Mouse (Mus musculus): ENCODE results near the gene Sertad2. TPM values are rescaled to one million over a fixed set of nuclear protein-coding genes. Genes with fewer than 3 reads are reported as not detected.

The Sertad2 gene
- total and polyA plus RNA-seq, 3 experiments: 5.9 to 13.1 (median 6.0) TPM

DNA sequence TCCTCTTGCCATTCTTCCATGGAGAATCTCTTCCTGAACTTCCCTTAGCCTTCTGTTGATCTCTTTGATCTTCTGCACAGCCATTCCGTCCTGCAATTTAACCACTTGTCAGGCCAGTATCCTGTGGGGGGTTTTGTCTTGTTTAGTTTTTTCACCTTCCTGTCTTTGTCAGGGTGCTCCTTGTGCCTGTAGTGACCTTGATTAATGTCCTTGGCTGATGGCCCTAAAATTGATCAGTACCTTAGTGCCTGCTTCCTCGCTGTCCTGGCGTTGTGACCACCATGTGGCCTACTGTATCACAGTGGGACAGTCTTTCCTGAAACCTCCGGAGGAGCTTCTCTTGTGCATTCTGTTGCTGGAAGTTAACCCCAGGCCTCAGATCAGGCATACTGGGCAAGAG lies 70.2 kb downstream of the Sertad2 start:
- H3K79me2 ChIP-seq (replicated peaks; ENCODE audit: control insufficient read depth, extremely low read depth, insufficient read depth, poor library complexity, severe bottlenecking): no peaks in the 10 kb centered on the region
- no peak for DNase-seq (ENCODE audit: extremely low read depth)
- no peaks in the 10 kb centered on the region for H3K27me3 ChIP-seq (replicated peaks)
- in situ Hi-C loops (cut with MboI; ENCODE audit: low pct_ligation_motif_present, low pct_unique_long_range_greater_than_20kb, low sequenced_read_pairs): no loop called here
- no peak for TF ChIP-seq MAZ (IDR thresholded peaks at IDR 0.05; ENCODE audit: low read depth, low read length)
- TF ChIP-seq ETS1 (conservative IDR thresholded peaks at IDR 0.05; ENCODE audit: low read depth, low read length): no peak
- TF ChIP-seq JUN (IDR thresholded peaks at IDR 0.05; ENCODE audit: insufficient read depth, low read depth, low read length): no peak
- no peak for TF ChIP-seq NRF1 (IDR thresholded peaks at IDR 0.05; ENCODE audit: low read depth, low read length)
- TF ChIP-seq IRF4 (IDR thresholded peaks at IDR 0.05; ENCODE audit: low read depth, low read length): no peak
- no peak for TF ChIP-seq USF1 (IDR thresholded peaks at IDR 0.05; ENCODE audit: low read depth, low read length)
- no peak for TF ChIP-seq HCFC1 (IDR thresholded peaks at IDR 0.05; ENCODE audit: low read depth, low read length)
- no peak for TF ChIP-seq USF2 (conservative IDR thresholded peaks at IDR 0.05; ENCODE audit: low read depth, low read length)
- no peak for TF ChIP-seq KAT2A (IDR thresholded peaks at IDR 0.05; ENCODE audit: insufficient replicate concordance, low read length)
- H3K4me1 ChIP-seq (ENCODE audit: control insufficient read depth in 1 of 2, insufficient read depth in 2 of 2): peaks cover 0 to 5% of the 10 kb centered on the region in 2 experiments; a peak in 1 of 4 replicates
- H3K4me3 ChIP-seq (replicated peaks in 1 of 3; ENCODE audit: low read depth in 2 of 3, low read length in 2 of 3, poor library complexity in 1 of 3): no peak overlapping the region
- H3K4me2 ChIP-seq (ENCODE audit: insufficient read depth, low read depth, poor library complexity, severe bottlenecking): no peak overlapping the region
- H3K9me3 ChIP-seq (replicated peaks; ENCODE audit: low read length): no peaks in the 10 kb centered on the region
- H3K27ac ChIP-seq (ENCODE audit: insufficient read depth, low read depth): no peak overlapping the region
- peaks cover 0 to 3% of the 10 kb centered on the region in 2 experiments for H3K36me3 ChIP-seq (replicated peaks in 1 of 2; ENCODE audit: control insufficient read depth in 1 of 2, insufficient read depth in 1 of 2, low read length in 1 of 2)
- dilution Hi-C loops (cut with MboI; ENCODE audit: extremely low pct_ligation_motif_present, extremely low pct_unique_long_range_greater_than_20kb, low sequenced_read_pairs): no loop called here
- no peak overlapping the region for H3K9ac ChIP-seq (ENCODE audit: insufficient read depth, low read depth)

DNA sequence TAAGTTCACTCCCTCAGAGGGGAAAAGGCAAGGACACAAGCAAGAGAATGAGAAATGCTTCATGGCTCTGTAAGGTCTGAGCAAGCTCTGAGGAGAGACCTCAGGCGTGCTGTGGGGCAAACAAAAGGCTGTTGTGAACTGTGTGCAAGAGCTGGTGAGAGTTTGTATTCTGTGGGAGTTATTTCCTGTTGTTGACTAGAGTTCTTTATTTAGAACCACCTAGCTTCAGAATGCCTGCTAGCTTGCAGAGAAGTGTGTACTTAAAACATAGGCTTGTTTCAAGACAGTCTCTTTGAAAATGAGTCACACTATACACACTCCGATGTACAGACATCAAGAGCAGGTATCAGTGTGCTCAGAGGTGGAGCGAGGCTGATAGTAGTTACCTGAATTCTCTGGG lies 73.0 kb downstream of the Sertad2 start:
- dilution Hi-C loops (cut with MboI; ENCODE audit: extremely low pct_ligation_motif_present, extremely low pct_unique_long_range_greater_than_20kb, low sequenced_read_pairs): no loop called here
- H3K4me3 ChIP-seq (replicated peaks in 1 of 3; ENCODE audit: low read depth in 2 of 3, low read length in 2 of 3, poor library complexity in 1 of 3): no peak overlapping the region
- H3K9ac ChIP-seq (ENCODE audit: insufficient read depth, low read depth): no peak overlapping the region
- peaks cover 0 to 5% of the 10 kb centered on the region in 2 experiments; a peak in 1 of 4 replicates for H3K4me1 ChIP-seq (ENCODE audit: control insufficient read depth in 1 of 2, insufficient read depth in 2 of 2)
- TF ChIP-seq BHLHE40 (IDR thresholded peaks at IDR 0.05; ENCODE audit: low read depth, low read length) (no peak), ELF1 (IDR thresholded peaks at IDR 0.05; ENCODE audit: low read depth, low read length) (no peak), POLR2AphosphoS2 (IDR thresholded peaks at IDR 0.05; ENCODE audit: low read depth, low read length) (no peak), CHD1 (IDR thresholded peaks at IDR 0.05; ENCODE audit: low read depth, low read length) (no peak), MEF2A (IDR thresholded peaks at IDR 0.05; ENCODE audit: borderline replicate concordance, low read depth, low read length) (no peak), ZC3H11A (IDR thresholded peaks at IDR 0.05; ENCODE audit: low read depth, low read length) (no peak), ZKSCAN1 (IDR thresholded peaks at IDR 0.05; ENCODE audit: borderline replicate concordance, low read depth, low read length) (no peak), JUN (IDR thresholded peaks at IDR 0.05; ENCODE audit: insufficient read depth, low read depth, low read length) (no peak), USF1 (IDR thresholded peaks at IDR 0.05; ENCODE audit: low read depth, low read length) (no peak), HCFC1 (IDR thresholded peaks at IDR 0.05; ENCODE audit: low read depth, low read length) (no peak), MAFK (IDR thresholded peaks at IDR 0.05; ENCODE audit: insufficient replicate concordance, low read length) (no peak), USF2 (conservative IDR thresholded peaks at IDR 0.05; ENCODE audit: low read depth, low read length) (no peak), JUND (conservative IDR thresholded peaks at IDR 0.05; ENCODE audit: low read depth, low read length) (no peak), POLR2A (IDR thresholded peaks at IDR 0.05; ENCODE audit: low read depth, low read length) (no peak), CHD2 (IDR thresholded peaks at IDR 0.05; ENCODE audit: low read length) (no peak), SMC3 (IDR thresholded peaks at IDR 0.05; ENCODE audit: low read depth, low read length) (no peak)
- no peaks in the 10 kb centered on the region for H3K79me2 ChIP-seq (replicated peaks; ENCODE audit: control insufficient read depth, extremely low read depth, insufficient read depth, poor library complexity, severe bottlenecking)
- peaks cover 0 to 5% of the 10 kb centered on the region in 2 experiments for H3K36me3 ChIP-seq (replicated peaks in 1 of 2; ENCODE audit: control insufficient read depth in 1 of 2, insufficient read depth in 1 of 2, low read length in 1 of 2)
- DNase-seq (ENCODE audit: extremely low read depth): no peak
- H3K27me3 ChIP-seq (replicated peaks): no peaks in the 10 kb centered on the region
- no peak overlapping the region for H3K4me2 ChIP-seq (ENCODE audit: insufficient read depth, low read depth, poor library complexity, severe bottlenecking)
- in situ Hi-C loops (cut with MboI; ENCODE audit: low pct_ligation_motif_present, low pct_unique_long_range_greater_than_20kb, low sequenced_read_pairs): no loop called here
- H3K27ac ChIP-seq (ENCODE audit: insufficient read depth, low read depth): no peak overlapping the region
- H3K9me3 ChIP-seq (replicated peaks; ENCODE audit: low read length): no peaks in the 10 kb centered on the region
